Mouse (Mus musculus): ENCODE measurements around the gene Ptprn2. TPM values are rescaled to one million over a fixed set of nuclear protein-coding genes. Genes with fewer than 3 reads are reported as not detected.

The Ptprn2 gene
- polyA plus RNA-seq, 1 experiment from 2014 or later: 6.9 TPM

DNA sequence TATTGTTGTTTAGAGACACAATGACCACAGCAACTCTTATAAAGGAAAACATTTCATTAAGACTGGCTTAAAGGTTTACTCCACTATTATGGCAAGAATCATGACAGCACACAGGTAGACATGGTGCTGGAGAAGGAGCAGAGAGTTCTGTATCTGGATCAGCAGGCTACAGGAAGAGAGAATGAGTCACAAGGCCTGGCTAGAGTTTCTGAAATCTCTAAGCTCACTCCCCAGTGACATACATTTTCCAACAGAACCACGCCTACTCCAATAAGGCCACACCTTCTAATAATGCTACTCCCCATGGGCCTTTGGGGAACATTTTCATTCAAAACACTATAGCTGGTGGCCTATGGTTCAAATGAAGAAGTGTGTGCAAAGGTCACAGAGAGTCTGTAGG is 53.8 kb downstream of the Ptprn2 start:
- H3K4me1 ChIP-seq (replicated peaks; ENCODE audit: control insufficient read depth, insufficient read depth, low read length): no peaks in the 10 kb centered on the region
- DNase-seq (ENCODE audit: low spot score) (no peak), ATAC-seq (ENCODE audit: low FRiP score) (no peak)
- no peak overlapping the region for H3K9ac ChIP-seq (ENCODE audit: low read depth, low read length)
- H3K4me3 ChIP-seq (ENCODE audit: low read depth, low read length): no peak overlapping the region
- 81% methylated on average over 1 of the region's 1 CpGs for WGBS
- H3K36me3 ChIP-seq (ENCODE audit: control insufficient read depth, insufficient read depth, low read length): no peaks in the 10 kb centered on the region
- no peaks in the 10 kb centered on the region for H3K9me3 ChIP-seq (ENCODE audit: control insufficient read depth, low read length)
- no peak overlapping the region for H3K4me2 ChIP-seq (replicated peaks; ENCODE audit: low read depth, low read length)
- no peak overlapping the region for H3K27ac ChIP-seq (ENCODE audit: low read depth, low read length)
- no peaks in the 10 kb centered on the region for H3K27me3 ChIP-seq (ENCODE audit: control insufficient read depth, insufficient read depth, low read length)

GRCm38 (mm10) chr12:116540608-116541007 is 55.1 kb downstream of the Ptprn2 start:
- Histone ChIP-seq H3K27ac (ENCODE audit: low read depth, low read length) (no peak overlapping the region), H3K4me1 (replicated peaks; ENCODE audit: control insufficient read depth, insufficient read depth, low read length) (no peaks in the 10 kb centered on the region), H3K36me3 (ENCODE audit: control insufficient read depth, insufficient read depth, low read length) (no peaks in the 10 kb centered on the region), H3K9me3 (ENCODE audit: control insufficient read depth, low read length) (no peaks in the 10 kb centered on the region), H3K4me3 (ENCODE audit: low read depth, low read length) (no peak overlapping the region), H3K4me2 (replicated peaks; ENCODE audit: low read depth, low read length) (no peak overlapping the region), H3K9ac (ENCODE audit: low read depth, low read length) (no peak overlapping the region), H3K27me3 (ENCODE audit: control insufficient read depth, insufficient read depth, low read length) (no peaks in the 10 kb centered on the region)
- no peak for ATAC-seq (ENCODE audit: low FRiP score)
- DNase-seq (ENCODE audit: low spot score): no peak
- WGBS: 94% methylated on average over 1 of the region's 1 CpGs

DNA sequence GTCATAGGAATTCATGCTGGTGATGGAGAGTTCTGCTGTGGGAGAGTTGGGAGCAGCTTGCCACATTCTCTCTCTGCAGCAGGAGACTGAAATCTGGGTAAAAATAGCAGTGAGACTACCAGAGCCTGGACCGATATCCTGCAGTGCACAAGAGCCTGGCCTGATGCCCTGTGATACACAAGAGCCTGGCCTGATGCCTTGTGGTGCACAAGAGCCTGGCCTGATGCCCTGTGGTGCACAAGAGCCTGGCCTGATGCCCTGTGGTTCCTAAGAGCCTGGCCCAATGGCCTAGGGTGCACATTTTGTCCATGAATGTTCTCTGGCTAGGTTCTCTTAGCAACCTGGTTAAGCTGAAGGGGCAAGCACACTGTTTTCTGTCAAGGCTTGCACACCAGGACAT is 64.5 kb downstream of the Ptprn2 start:
- 77% methylated on average over 1 of the region's 1 CpGs for WGBS
- no peak overlapping the region for H3K4me3 ChIP-seq (ENCODE audit: low read depth, low read length)

GRCm38 (mm10) chr12:116551516-116551915 is 66.0 kb downstream of the Ptprn2 start:
- ATAC-seq (ENCODE audit: low FRiP score): no peak

More for the DNA sequence above, 64.5 kb downstream of the Ptprn2 start:
- ATAC-seq (ENCODE audit: low FRiP score): no peak
- DNase-seq (ENCODE audit: low spot score): no peak
- no peaks in the 10 kb centered on the region for H3K36me3 ChIP-seq (ENCODE audit: control insufficient read depth, insufficient read depth, low read length)
- H3K9me3 ChIP-seq (ENCODE audit: control insufficient read depth, low read length): no peaks in the 10 kb centered on the region
- H3K9ac ChIP-seq (ENCODE audit: low read depth, low read length): no peak overlapping the region
- no peaks in the 10 kb centered on the region for H3K27me3 ChIP-seq (ENCODE audit: control insufficient read depth, insufficient read depth, low read length)
- H3K4me1 ChIP-seq (replicated peaks; ENCODE audit: control insufficient read depth, insufficient read depth, low read length): no peaks in the 10 kb centered on the region
- no peak overlapping the region for H3K27ac ChIP-seq (ENCODE audit: low read depth, low read length)
- H3K4me2 ChIP-seq (replicated peaks; ENCODE audit: low read depth, low read length): no peak overlapping the region

GRCm38 (mm10) chr12:116552306-116552705 is 66.8 kb downstream of the Ptprn2 start:
- no peaks in the 10 kb centered on the region for H3K4me1 ChIP-seq (replicated peaks; ENCODE audit: control insufficient read depth, insufficient read depth, low read length)
- no peak for DNase-seq (ENCODE audit: low spot score)
- no peak overlapping the region for H3K9ac ChIP-seq (ENCODE audit: low read depth, low read length)
- ATAC-seq (ENCODE audit: low FRiP score): no peak
- H3K36me3 ChIP-seq (ENCODE audit: control insufficient read depth, insufficient read depth, low read length): no peaks in the 10 kb centered on the region
- no peak overlapping the region for H3K4me3 ChIP-seq (ENCODE audit: low read depth, low read length)
- H3K27ac ChIP-seq (ENCODE audit: low read depth, low read length): no peak overlapping the region
- no peak overlapping the region for H3K4me2 ChIP-seq (replicated peaks; ENCODE audit: low read depth, low read length)
- 92% methylated on average over 2 of the region's 2 CpGs for WGBS
- H3K9me3 ChIP-seq (ENCODE audit: control insufficient read depth, low read length): no peaks in the 10 kb centered on the region
- no peaks in the 10 kb centered on the region for H3K27me3 ChIP-seq (ENCODE audit: control insufficient read depth, insufficient read depth, low read length)

More at GRCm38 (mm10) chr12:116551516-116551915, 66.0 kb downstream of the Ptprn2 start:
- H3K9ac ChIP-seq (ENCODE audit: low read depth, low read length): no peak overlapping the region
- no peaks in the 10 kb centered on the region for H3K9me3 ChIP-seq (ENCODE audit: control insufficient read depth, low read length)
- no peak overlapping the region for H3K4me2 ChIP-seq (replicated peaks; ENCODE audit: low read depth, low read length)
- no peaks in the 10 kb centered on the region for H3K36me3 ChIP-seq (ENCODE audit: control insufficient read depth, insufficient read depth, low read length)
- H3K27ac ChIP-seq (ENCODE audit: low read depth, low read length): no peak overlapping the region
- no peak for DNase-seq (ENCODE audit: low spot score)
- WGBS: 91% methylated on average over 7 of the region's 7 CpGs
- H3K4me1 ChIP-seq (replicated peaks; ENCODE audit: control insufficient read depth, insufficient read depth, low read length): no peaks in the 10 kb centered on the region
- H3K4me3 ChIP-seq (ENCODE audit: low read depth, low read length): no peak overlapping the region
- no peaks in the 10 kb centered on the region for H3K27me3 ChIP-seq (ENCODE audit: control insufficient read depth, insufficient read depth, low read length)

GRCm38 (mm10) chr12:116553361-116553760 is 67.8 kb downstream of the Ptprn2 start:
- no peak overlapping the region for H3K9ac ChIP-seq (ENCODE audit: low read depth, low read length)
- H3K27ac ChIP-seq (ENCODE audit: low read depth, low read length): no peak overlapping the region
- H3K36me3 ChIP-seq (ENCODE audit: control insufficient read depth, insufficient read depth, low read length): no peaks in the 10 kb centered on the region
- DNase-seq (ENCODE audit: low spot score) (no peak), ATAC-seq (ENCODE audit: low FRiP score) (no peak)
- no peak overlapping the region for H3K4me3 ChIP-seq (ENCODE audit: low read depth, low read length)
- H3K27me3 ChIP-seq (ENCODE audit: control insufficient read depth, insufficient read depth, low read length): no peaks in the 10 kb centered on the region
- H3K4me2 ChIP-seq (replicated peaks; ENCODE audit: low read depth, low read length): no peak overlapping the region
- H3K4me1 ChIP-seq (replicated peaks; ENCODE audit: control insufficient read depth, insufficient read depth, low read length): no peaks in the 10 kb centered on the region
- H3K9me3 ChIP-seq (ENCODE audit: control insufficient read depth, low read length): no peaks in the 10 kb centered on the region

- H3K9me3 ChIP-seq (ENCODE audit: control insufficient read depth, low read length): no peaks in the 10 kb centered on the region
- DNase-seq (ENCODE audit: low spot score) (no peak), ATAC-seq (ENCODE audit: low FRiP score) (no peak)
- WGBS: 80% methylated on average over 4 of the region's 4 CpGs
- no peak overlapping the region for H3K4me2 ChIP-seq (replicated peaks; ENCODE audit: low read depth, low read length)
- no peaks in the 10 kb centered on the region for H3K27me3 ChIP-seq (ENCODE audit: control insufficient read depth, insufficient read depth, low read length)
- H3K4me1 ChIP-seq (replicated peaks; ENCODE audit: control insufficient read depth, insufficient read depth, low read length): no peaks in the 10 kb centered on the region
- no peak overlapping the region for H3K4me3 ChIP-seq (ENCODE audit: low read depth, low read length)
- H3K9ac ChIP-seq (ENCODE audit: low read depth, low read length): no peak overlapping the region
- H3K27ac ChIP-seq (ENCODE audit: low read depth, low read length): no peak overlapping the region
- no peaks in the 10 kb centered on the region for H3K36me3 ChIP-seq (ENCODE audit: control insufficient read depth, insufficient read depth, low read length)
Measured at GRCm38 (mm10) chr12:116555964-116556363, 70.4 kb downstream of the Ptprn2 start.

GRCm38 (mm10) chr12:116564441-116564840 is 78.9 kb downstream of the Ptprn2 start:
- ATAC-seq (ENCODE audit: low FRiP score) (no peak), DNase-seq (ENCODE audit: low spot score) (no peak)
- Histone ChIP-seq H3K4me1 (replicated peaks; ENCODE audit: control insufficient read depth, insufficient read depth, low read length) (no peaks in the 10 kb centered on the region), H3K9ac (ENCODE audit: low read depth, low read length) (no peak overlapping the region), H3K27ac (ENCODE audit: low read depth, low read length) (no peak overlapping the region), H3K4me2 (replicated peaks; ENCODE audit: low read depth, low read length) (no peak overlapping the region), H3K9me3 (ENCODE audit: control insufficient read depth, low read length) (no peaks in the 10 kb centered on the region), H3K4me3 (ENCODE audit: low read depth, low read length) (no peak overlapping the region), H3K36me3 (ENCODE audit: control insufficient read depth, insufficient read depth, low read length) (no peaks in the 10 kb centered on the region), H3K27me3 (ENCODE audit: control insufficient read depth, insufficient read depth, low read length) (no peaks in the 10 kb centered on the region)
- 82% methylated on average over 8 of the region's 8 CpGs for WGBS

DNA sequence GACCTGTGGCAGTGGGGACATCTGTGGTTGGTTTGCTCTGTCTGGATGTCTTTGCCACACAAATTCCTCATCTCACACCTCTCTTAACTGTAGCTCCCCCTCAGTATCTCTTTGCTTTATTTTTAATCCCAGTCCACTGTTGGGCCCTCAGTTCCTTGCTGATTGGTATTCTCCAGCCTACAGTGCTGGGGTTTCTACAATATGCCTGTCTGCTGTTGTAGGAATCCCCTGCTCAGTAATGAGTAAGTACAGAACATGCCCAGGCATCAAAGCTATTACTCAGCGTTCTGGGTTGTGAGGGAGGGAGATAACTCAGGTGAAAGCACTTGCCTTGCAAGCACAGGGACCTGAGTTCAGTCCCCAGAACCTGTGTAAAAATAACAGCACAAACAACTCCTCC is 81.2 kb downstream of the Ptprn2 start:
- H3K27ac ChIP-seq (ENCODE audit: low read depth, low read length): no peak overlapping the region
- H3K4me3 ChIP-seq (ENCODE audit: low read depth, low read length): no peak overlapping the region
- H3K9me3 ChIP-seq (ENCODE audit: control insufficient read depth, low read length): no peaks in the 10 kb centered on the region
- H3K36me3 ChIP-seq (ENCODE audit: control insufficient read depth, insufficient read depth, low read length): no peaks in the 10 kb centered on the region
- no peaks in the 10 kb centered on the region for H3K4me1 ChIP-seq (replicated peaks; ENCODE audit: control insufficient read depth, insufficient read depth, low read length)
- H3K27me3 ChIP-seq (ENCODE audit: control insufficient read depth, insufficient read depth, low read length): no peaks in the 10 kb centered on the region
- no peak overlapping the region for H3K9ac ChIP-seq (ENCODE audit: low read depth, low read length)
- ATAC-seq (ENCODE audit: low FRiP score) (no peak), DNase-seq (ENCODE audit: low spot score) (no peak)
- WGBS: 69% methylated on average over 1 of the region's 1 CpGs
- H3K4me2 ChIP-seq (replicated peaks; ENCODE audit: low read depth, low read length): no peak overlapping the region

All from hindbrain, embryonic 11.5 days (tissue).